Mouse (Mus musculus) E14TG2a.4 (cell line): ENCODE data around the gene Cend1.

ENCODE experiments used
- CTCF ChIP-seq: conservative IDR thresholded peaks from 2 replicates; pipeline ENCODE4 v1.5.1; 2014; ENCODE audit warnings: low read length
- NANOG ChIP-seq: IDR thresholded peaks from 2 replicates; pipeline ENCODE4 v1.6.1; 2014; ENCODE audit warnings: borderline replicate concordance, low read length, mixed read lengths
- POU5F1 ChIP-seq: IDR thresholded peaks from 2 replicates; pipeline ENCODE4 v1.6.1; 2014; ENCODE audit warnings: low read length, borderline replicate concordance

DNA sequence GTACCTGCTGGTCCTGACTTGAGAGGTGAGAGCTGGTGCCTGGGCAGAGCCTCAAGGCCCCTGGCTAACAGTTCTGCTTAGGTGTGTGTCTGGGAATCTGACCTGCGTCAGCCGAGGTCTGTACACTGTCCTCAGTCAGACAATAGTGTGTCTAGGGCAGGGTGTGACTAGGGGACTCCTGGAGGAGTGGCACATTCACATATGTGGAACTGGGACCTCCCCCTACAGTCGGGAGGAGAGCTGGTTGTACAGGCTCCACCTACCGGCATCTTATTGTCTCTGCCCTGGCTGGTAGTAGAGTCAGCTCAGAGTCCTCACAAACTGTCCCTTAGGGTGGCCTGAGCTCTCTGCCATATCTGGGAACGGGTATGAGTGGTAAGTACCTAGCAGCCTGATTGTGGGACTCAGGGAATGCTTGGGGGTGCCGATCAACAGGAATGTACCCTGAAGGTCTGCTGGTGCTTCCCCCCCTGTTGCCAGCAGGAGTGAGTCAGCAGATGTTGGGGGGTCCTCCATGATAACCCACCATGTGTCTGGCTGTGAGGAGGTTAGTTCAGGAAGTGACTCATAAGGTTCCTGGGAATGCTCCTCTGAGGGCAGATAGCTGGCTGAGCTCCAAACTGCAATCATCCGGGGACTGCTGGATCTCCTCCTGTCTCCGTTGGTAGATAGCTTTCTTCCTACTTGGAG lies 39.4 kb upstream of the Cend1 start:
- TF ChIP-seq CTCF (peak; percentile 22; the same call in 1 of the 2 replicates), NANOG (no peak), POU5F1 (no peak)
